Mouse (Mus musculus): ENCODE data around the gene Cers3. TPM values are rescaled to one million over a fixed set of nuclear protein-coding genes. Genes with fewer than 3 reads are reported as not detected.

Gene Cers3
- total and polyA plus RNA-seq, 2 experiments from 2014 or later: 0.77 to 0.81 TPM

DNA sequence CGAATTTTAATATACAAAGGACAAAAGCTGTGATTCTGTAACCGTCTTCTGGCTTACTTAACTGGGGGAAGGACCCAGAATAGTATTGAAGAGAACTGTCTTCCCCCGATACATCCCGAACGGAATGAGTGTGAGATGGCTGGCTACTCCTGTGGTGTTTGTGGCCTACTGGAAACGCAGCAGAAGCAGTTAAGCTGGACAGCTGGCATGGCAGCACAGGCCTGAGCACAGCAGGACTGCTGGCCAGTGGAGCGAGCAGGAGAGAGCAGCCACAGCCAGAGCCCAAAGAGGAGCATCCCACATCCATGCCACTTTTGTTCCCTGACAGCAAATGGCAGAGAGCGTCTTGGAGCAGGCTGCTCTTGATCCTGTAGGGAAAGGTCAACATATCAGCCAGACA lies 1.9 kb upstream of the Cers3 start:
- H3K27ac ChIP-seq (ENCODE audit: low read depth, low read length): no peak overlapping the region
- H3K4me2 ChIP-seq (ENCODE audit: low read depth): no peak overlapping the region
- no peaks in the 10 kb centered on the region for H3K4me1 ChIP-seq (ENCODE audit: insufficient read depth)
- ATAC-seq (no peak), DNase-seq (no peak)
- H3K9me3 ChIP-seq (ENCODE audit: low read length): no peaks in the 10 kb centered on the region
- H3K9ac ChIP-seq: no peak overlapping the region
- no peaks in the 10 kb centered on the region for H3K36me3 ChIP-seq (ENCODE audit: insufficient read depth)
- no peaks in the 10 kb centered on the region for H3K27me3 ChIP-seq (ENCODE audit: insufficient read depth, low read length)
- H3K4me3 ChIP-seq (ENCODE audit: low read depth, low read length): no peak overlapping the region
- WGBS: 67% methylated on average over 8 of the region's 8 CpGs
- no peak for TF ChIP-seq CTCF (IDR thresholded peaks at IDR 0.05; ENCODE audit: low read depth)

- no peak for ATAC-seq
- WGBS: 82% methylated on average over 7 of the region's 7 CpGs
- no peak for TF ChIP-seq CTCF (IDR thresholded peaks at IDR 0.05; ENCODE audit: low read depth)
- no peak overlapping the region for H3K9ac ChIP-seq
- no peak for DNase-seq
- H3K36me3 ChIP-seq (ENCODE audit: insufficient read depth): no peaks in the 10 kb centered on the region
- no peak overlapping the region for H3K4me2 ChIP-seq (ENCODE audit: low read depth)
- no peaks in the 10 kb centered on the region for H3K4me1 ChIP-seq (ENCODE audit: insufficient read depth)
- H3K4me3 ChIP-seq (ENCODE audit: low read depth, low read length): no peak overlapping the region
- H3K27me3 ChIP-seq (ENCODE audit: insufficient read depth, low read length): no peaks in the 10 kb centered on the region
- H3K27ac ChIP-seq (ENCODE audit: low read depth, low read length): no peak overlapping the region
- H3K9me3 ChIP-seq (ENCODE audit: low read length): no peaks in the 10 kb centered on the region
These were observed 3.7 kb downstream of the Cers3 start for GRCm38 (mm10) chr7:66746972-66747371.

- Histone ChIP-seq H3K9ac (no peak overlapping the region), H3K9me3 (ENCODE audit: low read length) (no peaks in the 10 kb centered on the region), H3K4me1 (ENCODE audit: insufficient read depth) (no peaks in the 10 kb centered on the region), H3K4me2 (ENCODE audit: low read depth) (no peak overlapping the region), H3K36me3 (ENCODE audit: insufficient read depth) (no peaks in the 10 kb centered on the region), H3K27me3 (ENCODE audit: insufficient read depth, low read length) (no peaks in the 10 kb centered on the region), H3K27ac (ENCODE audit: low read depth, low read length) (no peak overlapping the region), H3K4me3 (ENCODE audit: low read depth, low read length) (no peak overlapping the region)
- ATAC-seq (no peak), DNase-seq (no peak)
- TF ChIP-seq CTCF (IDR thresholded peaks at IDR 0.05; ENCODE audit: low read depth): no peak
- 69% methylated on average over 1 of the region's 1 CpGs for WGBS
These were observed 6.7 kb downstream of the Cers3 start for GRCm38 (mm10) chr7:66749998-66750397.

- ATAC-seq: no peak
- WGBS: 85% methylated on average over 8 of the region's 8 CpGs
These were observed 10.5 kb downstream of the Cers3 start for GRCm38 (mm10) chr7:66753816-66754215.

DNA sequence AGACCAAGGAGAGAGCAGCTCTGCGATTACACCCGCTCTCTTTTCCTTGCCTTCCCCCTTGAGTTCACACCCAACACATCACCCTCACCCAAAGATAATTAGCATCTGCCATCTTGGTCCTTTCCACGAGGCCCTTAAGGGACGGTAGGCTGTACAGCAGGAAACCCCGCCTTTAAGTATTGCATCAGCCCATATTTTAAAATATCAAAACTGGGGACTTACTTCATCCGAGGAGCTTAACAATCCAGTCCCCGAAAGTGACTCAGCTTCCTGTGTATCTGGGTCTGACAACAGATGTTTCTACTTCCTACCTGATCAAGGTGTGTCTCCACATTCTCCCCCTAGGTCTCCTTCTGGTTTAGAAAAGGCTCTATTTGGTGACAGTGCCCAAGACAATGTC lies 12.3 kb downstream of the Cers3 start:
- WGBS: 83% methylated on average over 7 of the region's 7 CpGs
- H3K36me3 ChIP-seq (ENCODE audit: insufficient read depth): no peaks in the 10 kb centered on the region
- no peak for TF ChIP-seq CTCF (IDR thresholded peaks at IDR 0.05; ENCODE audit: low read depth)
- H3K27me3 ChIP-seq (ENCODE audit: insufficient read depth, low read length): no peaks in the 10 kb centered on the region
- DNase-seq (no peak), ATAC-seq (no peak)
- no peak overlapping the region for H3K27ac ChIP-seq (ENCODE audit: low read depth, low read length)
- no peaks in the 10 kb centered on the region for H3K9me3 ChIP-seq (ENCODE audit: low read length)
- no peak overlapping the region for H3K4me3 ChIP-seq (ENCODE audit: low read depth, low read length)
- H3K4me1 ChIP-seq (ENCODE audit: insufficient read depth): no peaks in the 10 kb centered on the region
- no peak overlapping the region for H3K4me2 ChIP-seq (ENCODE audit: low read depth)
- H3K9ac ChIP-seq: no peak overlapping the region

More at GRCm38 (mm10) chr7:66753816-66754215, 10.5 kb downstream of the Cers3 start:
- H3K4me2 ChIP-seq (ENCODE audit: low read depth): no peak overlapping the region
- no peak overlapping the region for H3K4me3 ChIP-seq (ENCODE audit: low read depth, low read length)
- no peaks in the 10 kb centered on the region for H3K36me3 ChIP-seq (ENCODE audit: insufficient read depth)
- H3K4me1 ChIP-seq (ENCODE audit: insufficient read depth): no peaks in the 10 kb centered on the region
- H3K9ac ChIP-seq: no peak overlapping the region
- H3K27ac ChIP-seq (ENCODE audit: low read depth, low read length): no peak overlapping the region
- no peak for DNase-seq
- H3K9me3 ChIP-seq (ENCODE audit: low read length): no peaks in the 10 kb centered on the region
- no peak for TF ChIP-seq CTCF (IDR thresholded peaks at IDR 0.05; ENCODE audit: low read depth)
- no peaks in the 10 kb centered on the region for H3K27me3 ChIP-seq (ENCODE audit: insufficient read depth, low read length)

- no peaks in the 10 kb centered on the region for H3K9me3 ChIP-seq (ENCODE audit: low read length)
- TF ChIP-seq CTCF (IDR thresholded peaks at IDR 0.05; ENCODE audit: low read depth): no peak
- WGBS: 80% methylated on average over 5 of the region's 5 CpGs
- H3K27me3 ChIP-seq (ENCODE audit: insufficient read depth, low read length): no peaks in the 10 kb centered on the region
- DNase-seq (no peak), ATAC-seq (no peak)
- H3K36me3 ChIP-seq (ENCODE audit: insufficient read depth): no peaks in the 10 kb centered on the region
- no peak overlapping the region for H3K27ac ChIP-seq (ENCODE audit: low read depth, low read length)
- H3K4me3 ChIP-seq (ENCODE audit: low read depth, low read length): no peak overlapping the region
- no peaks in the 10 kb centered on the region for H3K4me1 ChIP-seq (ENCODE audit: insufficient read depth)
- H3K9ac ChIP-seq: no peak overlapping the region
- H3K4me2 ChIP-seq (ENCODE audit: low read depth): no peak overlapping the region
These were observed 26.6 kb downstream of the Cers3 start for GRCm38 (mm10) chr7:66769902-66770301.

DNA sequence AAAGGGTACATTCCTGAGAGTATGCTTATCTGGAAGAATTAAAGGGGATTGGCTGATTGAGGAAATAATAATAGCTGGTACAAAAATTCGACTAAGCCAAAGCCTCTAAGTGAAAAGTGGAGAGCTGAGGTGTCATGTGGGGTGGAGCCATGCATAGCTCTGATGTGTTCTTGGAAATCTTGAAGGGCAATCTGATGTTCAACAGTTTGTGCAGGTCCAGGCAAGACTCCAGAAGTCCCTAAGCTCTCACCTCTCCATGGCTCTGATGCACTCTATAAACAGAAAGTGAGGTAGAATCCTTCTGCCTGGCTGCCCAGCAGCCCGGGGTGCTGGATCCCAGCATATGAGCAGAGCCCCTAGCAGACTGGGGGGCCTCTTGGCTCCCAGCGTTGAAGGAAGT lies 27.4 kb downstream of the Cers3 start:
- Histone ChIP-seq H3K4me2 (ENCODE audit: low read depth) (no peak overlapping the region), H3K9me3 (ENCODE audit: low read length) (no peaks in the 10 kb centered on the region), H3K27me3 (ENCODE audit: insufficient read depth, low read length) (no peaks in the 10 kb centered on the region), H3K36me3 (ENCODE audit: insufficient read depth) (no peaks in the 10 kb centered on the region), H3K9ac (no peak overlapping the region), H3K4me3 (ENCODE audit: low read depth, low read length) (no peak overlapping the region), H3K4me1 (ENCODE audit: insufficient read depth) (no peaks in the 10 kb centered on the region), H3K27ac (ENCODE audit: low read depth, low read length) (no peak overlapping the region)
- no peak for TF ChIP-seq CTCF (IDR thresholded peaks at IDR 0.05; ENCODE audit: low read depth)
- DNase-seq: no peak
- ATAC-seq: no peak
- 77% methylated on average over 3 of the region's 3 CpGs for WGBS

DNA sequence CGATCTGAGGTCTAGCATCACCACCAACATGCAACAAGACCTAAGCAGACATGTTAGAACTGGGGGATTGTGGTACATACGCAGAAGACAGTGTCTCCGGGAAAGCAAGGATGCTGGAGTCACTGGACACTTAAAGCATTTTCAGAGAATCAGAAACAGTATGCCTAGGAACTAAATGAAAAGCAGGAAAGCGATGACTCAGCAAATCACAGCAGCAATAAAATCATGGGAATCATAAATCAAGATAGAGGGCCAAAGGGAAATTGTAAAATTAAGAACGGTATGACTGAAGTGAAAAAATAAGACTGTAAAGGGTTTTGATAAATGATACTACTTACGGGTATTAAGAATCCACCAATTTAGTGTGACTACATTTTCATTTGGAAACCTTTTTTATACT lies 27.9 kb downstream of the Cers3 start:
- WGBS: 95% methylated on average over 6 of the region's 6 CpGs
- Histone ChIP-seq H3K9ac (no peak overlapping the region), H3K9me3 (ENCODE audit: low read length) (no peaks in the 10 kb centered on the region), H3K4me1 (ENCODE audit: insufficient read depth) (0 out of 2 replicates have a peak, but pooled peaks cover under 1% of the 10 kb centered on the region), H3K27me3 (ENCODE audit: insufficient read depth, low read length) (no peaks in the 10 kb centered on the region), H3K4me2 (ENCODE audit: low read depth) (no peak overlapping the region), H3K4me3 (ENCODE audit: low read depth, low read length) (no peak overlapping the region), H3K36me3 (ENCODE audit: insufficient read depth) (no peaks in the 10 kb centered on the region), H3K27ac (ENCODE audit: low read depth, low read length) (no peak overlapping the region)
- ATAC-seq (no peak), DNase-seq (no peak)
- no peak for TF ChIP-seq CTCF (IDR thresholded peaks at IDR 0.05; ENCODE audit: low read depth)
